Mouse (Mus musculus) hindbrain, embryonic 13.5 days (tissue): ENCODE results near the gene AU021092. TPM values are rescaled to one million over a fixed set of nuclear protein-coding genes. Genes with fewer than 3 reads are reported as not detected.

Source experiments
- ATAC-seq: fragments of 200-750 bp; cut with Nextera tagmentation; 2 replicates; pipeline ENCODE4 v1.8.0; 2017; ENCODE audit warnings: moderate TSS enrichment; ENCODE audit not compliant: low FRiP score
- H3K27ac ChIP-seq: fragments of 300-500 bp; sonication (generic); 2 replicates; pipeline ENCODE4 v1.5.1; 2015; ENCODE audit warnings: inconsistent platforms, mild to moderate bottlenecking, moderate library complexity
- H3K27me3 ChIP-seq: fragments of 300-500 bp; sonication (generic); 2 replicates; pipeline ENCODE4 v1.6.1; 2015; ENCODE audit warnings: mild to moderate bottlenecking, inconsistent platforms
- H3K36me3 ChIP-seq: fragments of 300-500 bp; sonication (generic); 2 replicates; pipeline ENCODE4 v1.6.1; 2015; ENCODE audit warnings: mild to moderate bottlenecking, inconsistent platforms
- H3K4me1 ChIP-seq: fragments of 300-500 bp; sonication (generic); replicated peaks from 2 replicates; pipeline ENCODE4 v1.6.1; 2015; ENCODE audit warnings: inconsistent platforms
- H3K4me2 ChIP-seq: fragments of 300-500 bp; sonication (generic); 2 replicates; pipeline ENCODE4 v1.6.1; 2015; ENCODE audit warnings: inconsistent platforms, mild to moderate bottlenecking, moderate library complexity
- H3K4me3 ChIP-seq: fragments of 300-500 bp; sonication (generic); 2 replicates; pipeline ENCODE4 v1.5.1; 2015; ENCODE audit warnings: mild to moderate bottlenecking, inconsistent platforms
- H3K9ac ChIP-seq: fragments of 300-500 bp; sonication (generic); 2 replicates; pipeline ENCODE4 v1.6.1; 2015; ENCODE audit warnings: mild to moderate bottlenecking, inconsistent platforms
- H3K9me3 ChIP-seq: fragments of 300-500 bp; sonication (generic); 2 replicates; pipeline ENCODE4 v1.6.1; 2016; ENCODE audit warnings: inconsistent platforms
- WGBS: fragments of 180-500 bp; shearing (Covaris S2); methylation state at CpG from one replicate; pipeline ENCODE4 v1.1.7; 2015; 5-methylcytosine and 5-hydroxymethylcytosine counted together
- polyA plus RNA-seq: library from polyadenylated mRNA; unstranded; fragments of >200 nt; fragmentation: Nextera tagmentation; extraction: Ambion mirVana; gene quantifications from 2 replicates; pipeline ENCODE4 v1.2.1, GENCODE M21; 2015

The AU021092 gene
- polyA plus RNA-seq, 1 experiment from 2014 or later, result 12.7 TPM

DNA sequence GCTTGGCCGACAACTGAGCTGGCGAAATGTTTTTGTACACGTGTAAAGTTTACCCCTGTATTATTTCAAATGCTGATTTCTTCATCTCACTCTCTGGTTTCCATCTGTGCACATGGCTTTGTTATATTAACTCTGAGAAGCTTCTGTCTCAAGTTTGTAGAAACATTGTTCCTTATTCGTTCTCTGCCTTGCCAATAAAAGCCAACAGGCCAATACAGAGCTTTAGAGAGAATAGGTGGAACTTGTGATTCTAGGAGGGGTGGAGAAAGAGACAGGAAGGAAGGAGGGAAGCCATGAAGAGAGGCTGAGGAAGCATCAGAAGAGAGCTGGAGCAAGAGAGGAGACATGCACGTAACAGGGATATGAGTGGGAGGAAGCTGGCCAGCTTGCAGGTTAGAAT is 16.0 kb downstream of the AU021092 start:
- Histone ChIP-seq H3K9me3 (no peaks in the 10 kb centered on the region), H3K27ac (no peak overlapping the region), H3K27me3 (peaks cover 19% of the 10 kb centered on the region), H3K4me3 (no peak overlapping the region), H3K4me1 (peaks cover 17% of the 10 kb centered on the region), H3K9ac (no peak overlapping the region), H3K4me2 (no peak overlapping the region), H3K36me3 (no peaks in the 10 kb centered on the region)
- WGBS, result 80% methylated on average over 5 of the region's 5 CpGs
- ATAC-seq, result no peak

GRCm38 (mm10) chr16:5205431-5205970 is 16.6 kb downstream of the AU021092 start:
- H3K9ac ChIP-seq, result no peak overlapping the region
- H3K4me1 ChIP-seq, result peaks cover 17% of the 10 kb centered on the region
- H3K9me3 ChIP-seq, result no peaks in the 10 kb centered on the region
- peaks cover under 1% of the 10 kb centered on the region; the same call in 1 of the 2 replicates for H3K36me3 ChIP-seq
- no peak for ATAC-seq
- no peak overlapping the region for H3K4me2 ChIP-seq
- H3K27me3 ChIP-seq, result peaks cover 19% of the 10 kb centered on the region
- WGBS, result 90% methylated on average over 5 of the region's 5 CpGs
- H3K4me3 ChIP-seq, result no peak overlapping the region
- H3K27ac ChIP-seq, result no peak overlapping the region

- Histone ChIP-seq H3K36me3 (peaks cover 14% of the 10 kb centered on the region), H3K27ac (no peak within 1 kb of the TSS), H3K27me3 (peaks cover 15% of the 10 kb centered on the region), H3K4me2 (peak within 1 kb of the TSS; percentile 91), H3K9ac (peak within 1 kb of the TSS; percentile 71), H3K4me3 (peak within 1 kb of the TSS; percentile 73), H3K4me1 (peaks cover 17% of the 10 kb centered on the region), H3K9me3 (no peaks in the 10 kb centered on the region)
- 5% methylated on average over 38 of the region's 40 CpGs for WGBS
- peak; percentile 94 for ATAC-seq
These were observed 18.2 kb downstream of the AU021092 start, which contains the start of gene Nagpa for GRCm38 (mm10) chr16:5203668-5204433. Gene Nagpa, minus strand, starts transcription at chr16:5204012.

DNA sequence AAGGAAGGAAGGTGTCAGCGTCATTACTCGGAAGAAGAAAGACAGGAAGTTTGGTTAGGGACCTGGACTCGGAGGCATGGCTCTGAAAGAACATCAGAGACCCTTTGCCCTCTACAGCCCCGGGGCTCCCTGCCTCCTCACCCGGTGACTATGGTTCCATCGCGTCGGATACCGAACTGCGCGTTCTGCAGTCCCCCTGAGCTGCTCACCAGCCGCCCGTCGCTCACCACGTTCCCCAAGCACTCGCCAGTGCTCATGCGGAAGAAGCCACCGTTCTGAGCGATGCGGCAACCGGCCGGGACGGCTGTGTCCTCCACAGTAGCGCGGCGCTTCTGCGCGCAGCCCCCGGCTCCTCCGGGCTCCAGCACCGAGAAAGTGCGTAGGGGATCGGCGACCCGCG is 18.9 kb downstream of the AU021092 start:
- H3K4me1 ChIP-seq, result peaks cover 17% of the 10 kb centered on the region
- H3K4me2 ChIP-seq, result peak overlapping the region; percentile 91
- H3K9me3 ChIP-seq, result no peaks in the 10 kb centered on the region
- no peak; the same call in none of the 2 replicates for ATAC-seq
- H3K27me3 ChIP-seq, result peaks cover 13% of the 10 kb centered on the region
- H3K36me3 ChIP-seq, result peaks cover 19% of the 10 kb centered on the region
- WGBS, result 2% methylated on average over 36 of the region's 36 CpGs
- H3K9ac ChIP-seq, result peak overlapping the region; percentile 71
- no peak overlapping the region for H3K27ac ChIP-seq
- H3K4me3 ChIP-seq, result peak overlapping the region; percentile 73

- whole genome bisulfite sequencing, result 13% methylated on average over 4 of the region's 4 CpGs
- ATAC-seq, result no peak
- no peaks in the 10 kb centered on the region for H3K9me3 ChIP-seq
These were observed 19.4 kb downstream of the AU021092 start for GRCm38 (mm10) chr16:5202681-5203080.

GRCm38 (mm10) chr16:5195080-5195479 is 27.0 kb downstream of the AU021092 start:
- Histone ChIP-seq H3K27ac (no peak overlapping the region), H3K27me3 (no peaks in the 10 kb centered on the region), H3K9ac (no peak overlapping the region), H3K4me1 (no peaks in the 10 kb centered on the region), H3K36me3 (peaks cover 26% of the 10 kb centered on the region), H3K4me2 (no peak overlapping the region), H3K4me3 (no peak overlapping the region), H3K9me3 (no peaks in the 10 kb centered on the region)
- no peak for ATAC-seq
- WGBS, result 34% methylated on average over 6 of the region's 6 CpGs

More at GRCm38 (mm10) chr16:5202681-5203080, 19.4 kb downstream of the AU021092 start:
- H3K4me2 ChIP-seq, result peak overlapping the region; percentile 91
- peak overlapping the region; percentile 73 for H3K4me3 ChIP-seq
- peaks cover 13% of the 10 kb centered on the region for H3K27me3 ChIP-seq
- H3K9ac ChIP-seq, result no peak overlapping the region
- peaks cover 17% of the 10 kb centered on the region for H3K4me1 ChIP-seq
- H3K27ac ChIP-seq, result no peak overlapping the region
- H3K36me3 ChIP-seq, result peaks cover 20% of the 10 kb centered on the region

DNA sequence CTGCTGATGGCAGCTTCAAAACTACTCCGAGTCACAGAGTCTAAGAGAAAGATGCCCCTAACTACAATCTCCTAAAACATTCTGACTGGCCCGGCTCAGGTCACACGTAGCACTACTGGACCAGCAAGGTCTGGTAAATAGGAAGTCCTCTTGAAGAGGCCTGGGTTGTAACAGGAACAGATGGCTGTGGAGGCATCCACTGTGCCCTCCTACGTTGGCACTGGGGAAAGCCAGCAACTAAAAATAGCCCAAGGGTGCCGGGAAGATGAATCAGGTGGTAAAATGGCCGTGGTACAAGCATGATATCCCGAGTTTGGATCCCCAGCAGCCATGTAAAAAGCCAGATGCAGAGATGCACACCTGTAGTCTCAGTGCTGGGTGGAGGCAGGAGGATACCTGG is 35.9 kb downstream of the AU021092 start:
- Histone ChIP-seq H3K9ac (no peak overlapping the region), H3K4me3 (no peak overlapping the region), H3K27ac (no peak overlapping the region), H3K4me1 (peaks cover 5% of the 10 kb centered on the region; the same call in 1 of the 2 replicates), H3K27me3 (peaks cover 12% of the 10 kb centered on the region; the same call in 1 of the 2 replicates), H3K4me2 (no peak overlapping the region), H3K36me3 (no peaks in the 10 kb centered on the region), H3K9me3 (no peaks in the 10 kb centered on the region)
- 81% methylated on average over 7 of the region's 7 CpGs for WGBS
- no peak for ATAC-seq

- 67% methylated on average over 7 of the region's 7 CpGs for WGBS
- ATAC-seq, result no peak
- no peaks in the 10 kb centered on the region for H3K36me3 ChIP-seq
These were observed 36.4 kb downstream of the AU021092 start for GRCm38 (mm10) chr16:5185691-5186090.

DNA sequence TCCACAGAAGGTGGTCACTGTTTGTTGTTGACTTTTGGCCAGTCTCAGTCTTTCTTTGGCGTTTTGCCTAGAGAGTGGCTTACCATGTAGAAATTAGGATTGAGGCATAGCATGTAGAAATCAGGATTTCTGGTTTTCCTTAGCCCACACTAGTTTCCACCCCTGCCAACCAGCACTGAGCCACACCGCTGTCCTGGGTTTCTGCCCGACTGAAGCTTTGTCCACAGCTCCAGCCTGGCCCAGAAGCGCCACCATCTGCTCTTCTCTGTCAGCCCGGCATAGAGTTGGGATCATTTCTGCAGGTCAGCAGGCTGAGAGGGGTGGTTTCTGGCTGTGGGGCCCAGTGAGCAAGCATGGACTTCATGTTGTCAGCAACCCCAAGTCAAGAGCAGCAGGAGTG is 37.1 kb downstream of the AU021092 start:
- no peaks in the 10 kb centered on the region for H3K9me3 ChIP-seq
- WGBS, result 85% methylated on average over 5 of the region's 5 CpGs
- no peak overlapping the region for H3K9ac ChIP-seq
- H3K4me2 ChIP-seq, result no peak overlapping the region
- peaks cover 5% of the 10 kb centered on the region; the same call in 1 of the 2 replicates for H3K4me1 ChIP-seq
- H3K27ac ChIP-seq, result no peak overlapping the region
- no peaks in the 10 kb centered on the region for H3K36me3 ChIP-seq
- H3K4me3 ChIP-seq, result no peak overlapping the region
- H3K27me3 ChIP-seq, result peaks cover 12% of the 10 kb centered on the region; the same call in 1 of the 2 replicates
- ATAC-seq, result no peak

More at GRCm38 (mm10) chr16:5185691-5186090, 36.4 kb downstream of the AU021092 start:
- no peak overlapping the region for H3K4me2 ChIP-seq
- H3K4me3 ChIP-seq, result no peak overlapping the region
- H3K27me3 ChIP-seq, result peaks cover 12% of the 10 kb centered on the region; the same call in 1 of the 2 replicates
- H3K27ac ChIP-seq, result no peak overlapping the region
- no peak overlapping the region for H3K9ac ChIP-seq
- H3K4me1 ChIP-seq, result peaks cover 5% of the 10 kb centered on the region; the same call in 1 of the 2 replicates
- H3K9me3 ChIP-seq, result no peaks in the 10 kb centered on the region

GRCm38 (mm10) chr16:5184101-5184500 is 38.0 kb downstream of the AU021092 start:
- no peak overlapping the region for H3K4me2 ChIP-seq
- no peak for ATAC-seq
- H3K36me3 ChIP-seq, result no peaks in the 10 kb centered on the region
- no peak overlapping the region for H3K9ac ChIP-seq
- H3K27ac ChIP-seq, result no peak overlapping the region
- H3K9me3 ChIP-seq, result no peaks in the 10 kb centered on the region
- WGBS, result 64% methylated on average over 8 of the region's 8 CpGs
- H3K4me3 ChIP-seq, result no peak overlapping the region
- peaks cover 5% of the 10 kb centered on the region; the same call in 1 of the 2 replicates for H3K4me1 ChIP-seq
- H3K27me3 ChIP-seq, result 0 out of 2 replicates have a peak, but pooled peaks cover 9% of the 10 kb centered on the region

- Histone ChIP-seq H3K27me3 (0 out of 2 replicates have a peak, but pooled peaks cover 9% of the 10 kb centered on the region), H3K36me3 (no peaks in the 10 kb centered on the region), H3K9me3 (no peaks in the 10 kb centered on the region), H3K27ac (no peak overlapping the region), H3K9ac (no peak overlapping the region), H3K4me3 (no peak overlapping the region), H3K4me2 (no peak overlapping the region), H3K4me1 (peaks cover 5% of the 10 kb centered on the region; the same call in 1 of the 2 replicates)
- no peak for ATAC-seq
- WGBS, result 70% methylated on average over 18 of the region's 18 CpGs
These were observed 38.7 kb downstream of the AU021092 start for GRCm38 (mm10) chr16:5183310-5183975.

GRCm38 (mm10) chr16:5172636-5173035 is 49.5 kb downstream of the AU021092 start:
- no peaks in the 10 kb centered on the region for H3K36me3 ChIP-seq
- H3K9ac ChIP-seq, result no peak overlapping the region
- H3K27ac ChIP-seq, result no peak overlapping the region
- H3K4me3 ChIP-seq, result no peak overlapping the region
- no peak overlapping the region for H3K4me2 ChIP-seq
- no peaks in the 10 kb centered on the region for H3K9me3 ChIP-seq
- no peak for ATAC-seq
- WGBS, result 92% methylated on average over 6 of the region's 6 CpGs
- 0 out of 2 replicates have a peak, but pooled peaks cover 3% of the 10 kb centered on the region for H3K27me3 ChIP-seq
- no peaks in the 10 kb centered on the region for H3K4me1 ChIP-seq
